Mouse (Mus musculus): ENCODE measurements around the gene Nnmt. TPM values are rescaled to one million over a fixed set of nuclear protein-coding genes. Genes with fewer than 3 reads are reported as not detected.

Gene Nnmt
- polyA plus RNA-seq, 1 experiment, result 8.2 TPM

DNA sequence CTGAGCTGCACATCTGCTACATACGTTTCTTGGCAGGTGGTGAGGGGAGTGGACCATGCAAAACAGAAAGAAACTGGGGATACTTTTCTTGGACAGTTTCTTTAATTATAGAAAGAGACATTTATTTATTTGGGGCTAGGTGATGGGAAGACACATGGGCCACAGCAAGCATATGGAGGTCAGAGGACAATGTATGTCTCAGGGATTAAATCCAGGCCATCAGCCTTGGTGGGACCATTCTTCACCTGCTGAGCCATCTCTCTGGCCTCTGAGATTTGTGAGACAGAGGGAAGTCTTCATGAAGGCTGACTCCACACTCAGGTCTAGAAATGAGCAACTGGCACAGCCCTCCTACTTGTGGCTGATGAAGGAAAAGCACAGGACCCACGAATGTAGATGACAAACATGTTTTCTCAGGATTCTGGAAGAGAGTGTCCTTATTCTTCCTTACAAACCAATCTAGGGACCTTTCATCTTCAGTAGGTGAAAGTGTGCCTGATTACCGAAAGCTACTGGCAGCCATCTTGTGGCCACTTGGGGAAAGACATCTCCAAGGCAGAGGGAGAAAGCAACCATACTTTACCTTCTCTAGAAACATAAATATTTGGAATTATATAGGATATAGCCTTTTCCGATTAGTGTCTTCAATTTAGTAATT, 45.3 kb downstream of the Nnmt start:
- DNase-seq (ENCODE audit: low spot score), result no peak

GRCm38 (mm10) chr9:48558637-48559036, 46.3 kb downstream of the Nnmt start:
- no peak for DNase-seq (ENCODE audit: low spot score)

GRCm38 (mm10) chr9:48549056-48549455, 55.9 kb downstream of the Nnmt start:
- no peak for DNase-seq (ENCODE audit: low spot score)

DNA sequence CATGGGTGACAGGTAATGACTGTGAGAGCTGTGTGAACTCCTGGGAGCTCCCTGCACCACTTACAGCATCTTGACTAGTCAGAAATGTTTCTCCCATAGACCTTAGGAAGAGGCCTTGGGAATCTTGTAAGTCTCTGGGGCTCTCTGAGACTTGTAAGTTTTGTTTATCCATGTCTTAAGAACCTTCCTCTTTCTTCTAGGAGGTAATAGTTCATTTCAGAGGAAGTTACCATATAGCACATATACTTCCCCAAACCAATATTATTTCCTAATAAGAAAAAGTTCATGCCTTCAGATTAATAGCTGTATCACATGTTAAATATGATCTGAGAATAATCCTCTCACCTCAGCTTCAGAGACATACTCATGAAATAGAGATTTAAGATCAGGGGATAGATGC, 57.7 kb downstream of the Nnmt start:
- no peak for DNase-seq (ENCODE audit: low spot score)

Other genes with a start within 250 kb of the Nnmt start
- gene Rexo2, start 124.5 kb downstream of the Nnmt start, polyA plus RNA-seq (2012; rRNA removed), result 412 and 443 TPM in 2 replicates
- 53.6 and 58.4 TPM in 2 replicates for gene Rbm7, start 109.9 kb downstream of the Nnmt start, polyA plus RNA-seq (2012; rRNA removed)
- gene Gm5617, start 109.7 kb downstream of the Nnmt start, polyA plus RNA-seq (2012; rRNA removed), result 26.3 and 29.8 TPM in 2 replicates
- gene Zbtb16, start 231.1 kb upstream of the Nnmt start, polyA plus RNA-seq (2012; rRNA removed), result 7.4 and 21.3 TPM in 2 replicates

All from urinary bladder, adult 2 months (tissue).